Mouse (Mus musculus): ENCODE data around the gene Tmco4. TPM values are rescaled to one million over a fixed set of nuclear protein-coding genes. Genes with fewer than 3 reads are reported as not detected.

Gene Tmco4
- total RNA-seq, 2 experiments from 2014 or later = 0.19 to 1.4 TPM

DNA sequence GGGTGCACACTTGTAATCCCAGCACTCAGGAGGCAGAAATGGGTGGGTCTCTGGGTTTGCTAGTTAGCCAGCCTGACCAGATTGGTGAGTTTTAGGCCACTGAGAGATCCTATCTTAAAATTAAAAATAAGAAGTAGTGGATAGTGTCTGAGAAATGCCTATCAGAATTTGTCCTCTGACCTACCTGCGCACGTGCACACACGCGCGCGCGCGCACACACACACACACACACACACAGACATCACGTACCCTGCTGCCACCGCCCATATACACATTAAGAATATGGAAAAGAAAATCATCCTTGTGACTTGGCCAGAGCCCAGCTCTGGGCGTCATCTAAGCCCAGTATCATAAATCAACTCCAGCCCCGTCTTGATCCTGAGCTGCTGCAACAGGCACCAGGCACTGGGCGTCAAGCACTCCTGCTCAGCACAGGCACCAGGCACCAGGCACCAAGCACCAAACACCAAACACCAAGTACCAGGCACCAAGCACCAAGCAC lies 38.6 kb downstream of the Tmco4 start:
- ATAC-seq (replicated peaks; ENCODE audit: low FRiP score, poor library complexity, severe bottlenecking) = no peak

DNA sequence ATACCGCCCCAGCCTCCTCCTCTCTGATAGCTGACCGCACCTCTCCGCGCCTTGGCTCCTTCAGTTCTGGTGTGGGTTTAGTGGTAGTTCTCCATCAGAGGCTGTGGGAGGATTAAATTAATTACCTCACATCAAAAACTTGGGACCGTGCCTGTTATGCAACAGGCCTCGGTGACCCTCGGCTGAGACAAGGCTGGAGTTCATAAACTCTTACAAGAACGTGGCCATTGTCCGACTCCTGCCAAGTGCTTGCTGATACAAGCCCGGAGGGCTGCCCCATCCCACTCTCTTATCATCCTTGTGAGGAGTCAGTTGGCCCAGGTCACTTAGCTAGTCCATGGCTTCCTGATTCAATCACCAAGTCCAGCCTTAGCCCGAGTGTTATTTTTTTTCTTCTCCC lies 40.6 kb downstream of the Tmco4 start:
- no peak for ATAC-seq (replicated peaks; ENCODE audit: low FRiP score, poor library complexity, severe bottlenecking)

DNA sequence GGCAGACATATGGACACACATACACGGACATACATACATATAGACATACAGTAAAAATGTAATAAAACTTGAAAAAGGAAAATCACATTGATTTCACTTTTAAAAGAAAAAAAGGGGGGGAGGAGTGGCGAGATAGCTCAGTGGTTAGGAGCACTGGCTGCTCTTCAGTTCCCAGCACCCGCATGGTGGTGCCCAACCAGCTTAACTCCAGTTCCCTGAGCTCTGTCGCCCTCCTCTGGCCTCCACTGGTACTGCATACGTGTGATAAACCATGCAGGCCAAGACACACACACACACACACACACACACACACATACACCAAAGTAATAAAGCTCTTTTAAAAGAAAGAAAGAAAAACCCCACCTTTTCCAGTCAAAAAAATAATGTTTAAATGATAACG lies 42.1 kb downstream of the Tmco4 start:
- no peak for ATAC-seq (replicated peaks; ENCODE audit: low FRiP score, poor library complexity, severe bottlenecking)

DNA sequence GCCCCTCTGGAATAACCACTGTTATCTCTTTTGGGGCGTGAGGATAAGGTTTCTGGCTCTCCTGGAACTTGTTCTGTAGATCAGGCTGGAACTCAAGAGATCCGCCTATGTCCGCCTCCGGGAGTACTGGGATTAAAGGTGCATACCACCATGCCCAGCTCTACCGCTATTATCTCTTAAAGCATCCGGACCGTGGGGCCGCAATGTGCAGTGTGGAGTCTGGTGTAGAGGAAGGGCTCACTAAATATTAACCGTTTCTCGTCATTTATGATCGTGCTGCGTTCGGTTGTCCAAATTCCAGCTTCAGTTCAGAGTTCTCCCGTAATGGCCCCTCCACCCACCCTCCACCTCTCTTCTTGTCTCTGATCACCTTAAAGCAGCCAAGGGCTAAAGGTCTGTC lies 45.7 kb downstream of the Tmco4 start:
- no peak for ATAC-seq (replicated peaks; ENCODE audit: low FRiP score, poor library complexity, severe bottlenecking)

DNA sequence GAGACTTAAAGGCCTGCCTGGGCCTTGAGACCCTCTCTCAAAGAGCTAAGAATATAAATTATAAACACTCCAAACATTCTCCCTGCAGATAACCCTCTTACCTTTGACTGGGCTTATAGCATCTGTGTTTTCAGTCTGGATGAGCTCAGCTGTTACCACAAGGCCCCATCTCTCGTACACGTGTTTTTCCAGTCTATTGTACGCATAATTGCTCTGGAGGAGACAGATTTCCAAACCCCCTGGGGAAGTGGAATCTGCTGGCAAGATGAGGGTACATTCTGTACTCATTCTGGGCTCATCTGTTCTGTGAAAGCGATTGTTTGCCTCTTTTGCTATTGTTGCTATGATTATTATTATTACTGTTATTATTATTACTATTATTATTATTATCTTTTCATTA lies 46.3 kb downstream of the Tmco4 start:
- ATAC-seq (replicated peaks; ENCODE audit: low FRiP score, poor library complexity, severe bottlenecking) = no peak

DNA sequence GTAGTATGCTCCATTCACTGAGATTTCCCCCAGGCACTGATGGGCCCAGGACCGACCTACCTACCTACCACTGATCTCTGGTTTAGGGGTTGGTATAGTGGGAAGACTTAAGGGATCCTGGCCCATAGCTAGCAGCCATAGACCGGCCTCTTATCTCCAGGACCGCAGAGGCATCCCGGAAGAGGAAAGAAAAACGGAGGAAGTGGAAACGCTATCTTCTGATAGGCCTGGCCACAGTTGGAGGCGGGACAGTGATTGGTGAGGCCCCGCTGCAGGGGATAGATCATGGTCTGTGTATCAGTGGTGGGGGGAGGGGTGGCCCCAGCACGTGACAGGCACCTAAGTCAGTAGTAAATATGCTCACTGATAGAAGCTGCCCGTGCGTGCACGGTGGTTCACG lies 46.7 kb downstream of the Tmco4 start:
- ATAC-seq (replicated peaks; ENCODE audit: low FRiP score, poor library complexity, severe bottlenecking) = no peak

DNA sequence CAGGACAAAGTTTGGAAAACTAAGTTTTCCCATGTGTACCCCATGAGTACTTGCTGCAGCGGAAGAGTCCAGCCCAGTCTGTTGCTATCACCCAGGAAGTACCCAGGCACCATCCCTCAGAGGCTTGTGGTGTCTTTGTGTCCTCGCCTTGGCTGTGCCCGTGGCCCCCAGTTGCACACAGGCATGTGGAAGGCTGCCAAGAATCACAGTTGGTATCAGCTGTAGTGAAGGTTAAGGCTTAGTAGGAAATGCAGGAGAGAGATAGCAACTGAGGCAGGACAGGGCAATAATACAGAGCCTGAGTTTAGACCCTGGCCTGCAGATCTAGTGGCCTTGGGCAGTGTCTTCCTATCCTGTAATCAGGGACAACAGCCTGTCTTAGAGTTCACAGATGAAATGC lies 47.7 kb downstream of the Tmco4 start:
- ATAC-seq (replicated peaks; ENCODE audit: low FRiP score, poor library complexity, severe bottlenecking) = no peak

DNA sequence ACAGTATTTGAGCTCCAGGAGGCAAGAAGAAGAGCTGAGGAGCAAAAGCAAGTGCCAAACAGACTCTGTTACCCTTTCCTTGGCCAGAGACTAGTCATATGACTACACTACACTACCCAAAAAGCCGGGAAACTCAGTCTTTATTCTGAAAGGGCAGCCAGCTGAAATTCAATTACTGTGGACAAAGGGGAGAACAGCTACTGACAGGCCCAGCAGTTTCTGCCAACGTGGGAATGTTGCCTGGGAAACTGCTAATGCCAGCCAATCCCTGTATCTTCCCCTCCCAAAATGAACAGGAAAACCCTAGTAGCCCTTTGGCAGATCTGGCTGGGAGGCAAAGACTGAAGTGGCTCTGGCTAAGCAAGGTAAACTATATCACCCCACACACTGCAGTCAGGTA lies 51.7 kb downstream of the Tmco4 start:
- no peak for ATAC-seq (replicated peaks; ENCODE audit: low FRiP score, poor library complexity, severe bottlenecking)

DNA sequence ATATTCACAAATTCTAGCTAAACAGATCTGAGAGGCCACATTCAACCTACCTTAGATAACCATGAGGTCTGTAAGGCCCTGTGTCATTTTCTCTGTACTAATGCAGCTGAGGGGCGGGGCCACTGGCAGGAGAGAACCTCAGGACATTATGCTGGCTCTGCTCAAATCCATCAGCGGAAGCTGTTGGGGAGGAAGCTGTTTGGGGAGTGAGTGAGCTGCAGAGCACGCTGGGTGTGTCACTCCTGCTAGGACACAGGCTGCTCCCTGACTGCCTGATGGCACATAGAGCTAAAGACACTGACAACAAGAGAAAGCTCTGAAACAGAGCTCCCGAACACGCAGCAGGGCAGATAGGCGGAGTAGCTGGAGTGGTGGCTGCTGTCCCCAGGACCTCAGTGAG lies 58.0 kb downstream of the Tmco4 start:
- ATAC-seq (replicated peaks; ENCODE audit: low FRiP score, poor library complexity, severe bottlenecking) = no peak

DNA sequence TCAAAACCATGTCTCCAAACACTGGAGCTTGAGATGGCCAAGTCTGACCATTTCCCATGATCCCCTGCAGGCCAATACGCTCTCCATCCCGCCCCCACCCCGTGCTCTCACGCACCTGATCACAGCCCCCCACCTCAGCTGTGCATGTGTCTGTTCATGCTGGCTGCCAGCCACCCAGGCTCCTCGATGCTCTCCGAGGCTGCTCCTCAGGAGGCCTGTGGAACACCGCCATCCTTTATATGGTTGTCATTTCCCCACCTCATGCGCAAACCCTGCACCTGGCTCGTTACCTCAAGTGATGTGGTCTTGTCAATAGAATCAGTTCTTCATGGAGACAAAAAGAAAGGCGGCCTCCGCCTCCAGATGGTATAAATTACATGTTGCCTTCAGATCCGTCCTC lies 59.8 kb downstream of the Tmco4 start:
- ATAC-seq (replicated peaks; ENCODE audit: low FRiP score, poor library complexity, severe bottlenecking) = no peak

DNA sequence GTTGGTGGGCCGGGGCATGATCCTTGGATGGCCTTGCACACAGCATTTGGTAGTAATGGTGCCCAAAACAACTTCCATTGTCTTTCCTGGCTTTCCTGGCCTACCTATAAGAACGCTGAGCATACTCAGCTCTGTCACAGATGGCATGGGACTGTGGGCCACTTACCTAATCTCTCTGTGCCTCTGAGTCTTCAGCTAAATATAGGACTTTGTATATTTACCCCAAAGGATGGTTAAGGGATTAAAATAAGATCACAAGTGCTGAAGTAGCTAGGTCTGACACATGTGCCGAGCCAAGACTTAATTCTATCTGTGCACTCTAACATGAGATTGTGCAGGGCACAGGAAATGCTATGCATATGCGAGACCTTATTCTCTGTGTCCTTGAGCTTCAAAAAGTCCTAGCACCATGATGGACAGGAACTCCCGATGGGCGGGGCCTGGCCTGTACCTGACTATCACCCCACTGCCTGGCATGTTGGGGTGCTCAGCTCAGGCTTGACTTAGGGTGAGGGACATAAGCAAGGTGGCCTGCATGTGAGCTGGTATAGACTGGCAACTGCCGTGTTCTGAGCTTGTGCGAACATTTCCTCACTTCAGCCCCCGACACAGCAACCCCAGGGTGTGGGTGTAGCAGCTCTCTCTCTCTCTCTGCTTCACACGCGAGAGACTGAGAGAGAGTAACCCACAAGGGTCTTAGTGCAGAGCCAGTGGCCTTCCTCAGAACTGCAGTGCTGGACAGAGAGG lies 60.7 kb downstream of the Tmco4 start:
- ATAC-seq (replicated peaks; ENCODE audit: low FRiP score, poor library complexity, severe bottlenecking) = no peak

DNA sequence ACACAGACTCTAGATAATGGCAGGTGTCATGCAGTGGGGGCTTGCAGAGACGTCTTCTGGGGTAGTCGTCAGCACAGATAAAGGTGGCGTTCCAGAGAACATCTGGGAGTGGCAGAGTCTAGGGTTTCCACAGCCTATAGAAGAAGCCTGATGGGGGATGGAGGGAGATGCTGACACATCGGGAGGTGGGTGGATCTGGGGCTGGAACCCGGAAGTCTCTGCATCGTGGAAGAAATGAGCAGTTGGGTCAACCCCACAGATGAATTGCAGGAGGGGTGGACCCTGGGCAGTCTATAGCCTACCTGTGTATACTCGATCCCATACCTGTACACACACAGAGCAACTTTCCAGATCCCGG lies 61.3 kb downstream of the Tmco4 start:
- no peak for ATAC-seq (replicated peaks; ENCODE audit: low FRiP score, poor library complexity, severe bottlenecking)

DNA sequence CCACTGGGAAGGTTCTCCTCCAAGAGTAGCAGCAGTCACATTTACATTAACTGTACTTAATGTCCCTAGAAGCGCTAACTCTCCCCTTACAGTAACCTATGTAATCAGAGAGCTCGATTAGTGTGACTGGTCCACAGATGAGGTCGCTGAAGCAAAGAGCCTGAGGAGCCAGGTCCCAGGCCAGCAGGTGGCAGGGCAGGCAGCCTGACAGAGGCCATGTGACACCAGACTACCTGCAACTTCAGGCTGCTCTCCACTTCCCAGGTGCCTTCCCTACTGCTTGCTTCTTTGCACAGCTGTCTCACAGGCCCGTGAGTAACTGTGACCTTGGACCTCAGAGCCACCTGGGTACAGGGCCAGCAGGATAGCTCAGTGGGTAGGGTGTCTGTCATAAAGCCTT lies 61.9 kb downstream of the Tmco4 start:
- no peak for ATAC-seq (replicated peaks; ENCODE audit: low FRiP score, poor library complexity, severe bottlenecking)

DNA sequence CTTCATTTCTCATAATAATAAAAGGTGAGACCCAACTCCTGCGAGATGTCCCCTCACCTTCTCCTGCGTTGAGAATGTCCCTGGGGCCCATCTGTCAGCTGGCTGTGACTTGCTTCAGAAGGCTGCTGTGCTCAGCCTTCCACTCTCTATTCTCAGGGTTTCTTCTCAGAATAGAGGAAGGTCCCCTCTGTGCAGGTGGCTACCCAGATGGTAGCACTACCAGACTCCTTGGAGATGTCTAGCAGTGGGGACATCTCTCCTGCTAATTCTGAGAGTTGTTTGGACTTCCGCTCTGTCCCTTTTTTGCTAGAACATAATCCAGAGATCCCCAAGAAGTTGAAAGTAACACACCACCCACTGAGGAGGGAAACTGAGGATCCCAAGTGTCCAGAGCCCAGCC lies 62.3 kb downstream of the Tmco4 start:
- no peak for ATAC-seq (replicated peaks; ENCODE audit: low FRiP score, poor library complexity, severe bottlenecking)

DNA sequence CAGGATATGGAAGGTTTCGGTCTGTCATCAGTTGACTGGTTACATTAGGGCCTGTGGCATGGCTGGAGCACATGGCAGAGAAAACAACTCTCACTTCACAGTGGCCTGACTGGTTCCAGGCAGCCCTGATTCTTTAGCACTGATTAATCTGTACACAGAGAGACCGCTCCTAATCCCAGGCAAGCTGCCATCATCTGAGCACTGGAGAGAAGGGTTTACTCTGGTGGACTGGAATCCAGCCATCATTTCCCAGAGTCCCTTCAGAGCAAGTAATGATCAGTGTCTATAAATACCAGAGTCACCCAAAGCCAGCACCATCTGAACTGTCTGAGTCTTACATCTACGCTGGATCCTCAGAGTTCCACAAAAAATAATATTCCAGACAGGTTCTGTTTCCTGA lies 63.1 kb downstream of the Tmco4 start:
- no peak for ATAC-seq (replicated peaks; ENCODE audit: low FRiP score, poor library complexity, severe bottlenecking)

DNA sequence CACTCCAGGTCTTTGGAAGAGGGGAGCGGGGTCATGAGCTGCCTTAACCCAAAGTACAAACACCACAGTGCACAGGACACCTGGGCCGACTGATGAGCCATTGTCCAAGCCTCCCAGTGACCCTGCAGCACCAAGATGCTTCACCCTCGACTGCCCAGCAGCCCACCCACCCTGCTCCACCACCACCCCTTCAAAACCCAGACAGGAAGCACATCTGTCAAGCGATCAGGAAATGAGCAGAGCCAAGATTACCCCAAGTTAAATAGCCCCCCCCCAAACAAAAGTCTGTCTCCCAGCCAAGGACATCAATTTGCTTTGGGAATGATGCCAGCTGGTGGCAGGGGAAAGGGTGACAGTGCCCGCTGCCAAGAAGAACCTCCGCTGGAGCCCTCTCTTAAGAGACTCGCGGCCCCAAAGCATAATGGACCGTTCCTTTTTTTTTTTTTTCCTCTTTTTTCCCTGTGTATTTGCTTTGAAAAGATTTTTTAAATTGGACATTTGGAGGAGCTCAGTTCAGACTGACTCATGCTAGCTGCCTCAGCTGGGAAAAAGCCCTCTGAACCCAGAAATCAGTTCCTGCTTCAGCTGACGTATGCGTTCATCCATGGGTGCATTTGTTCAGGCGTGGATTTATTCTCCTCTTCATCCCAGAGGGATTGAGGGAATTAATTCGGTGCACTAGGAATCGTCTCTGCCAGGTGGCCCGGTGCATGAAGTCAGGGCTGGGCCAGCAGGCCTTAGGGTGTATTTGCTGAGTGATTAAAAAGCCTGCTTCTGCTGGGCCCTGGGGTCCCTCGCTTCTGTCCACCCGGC lies 65.3 kb downstream of the Tmco4 start:
- ATAC-seq (replicated peaks; ENCODE audit: low FRiP score, poor library complexity, severe bottlenecking) = no peak

DNA sequence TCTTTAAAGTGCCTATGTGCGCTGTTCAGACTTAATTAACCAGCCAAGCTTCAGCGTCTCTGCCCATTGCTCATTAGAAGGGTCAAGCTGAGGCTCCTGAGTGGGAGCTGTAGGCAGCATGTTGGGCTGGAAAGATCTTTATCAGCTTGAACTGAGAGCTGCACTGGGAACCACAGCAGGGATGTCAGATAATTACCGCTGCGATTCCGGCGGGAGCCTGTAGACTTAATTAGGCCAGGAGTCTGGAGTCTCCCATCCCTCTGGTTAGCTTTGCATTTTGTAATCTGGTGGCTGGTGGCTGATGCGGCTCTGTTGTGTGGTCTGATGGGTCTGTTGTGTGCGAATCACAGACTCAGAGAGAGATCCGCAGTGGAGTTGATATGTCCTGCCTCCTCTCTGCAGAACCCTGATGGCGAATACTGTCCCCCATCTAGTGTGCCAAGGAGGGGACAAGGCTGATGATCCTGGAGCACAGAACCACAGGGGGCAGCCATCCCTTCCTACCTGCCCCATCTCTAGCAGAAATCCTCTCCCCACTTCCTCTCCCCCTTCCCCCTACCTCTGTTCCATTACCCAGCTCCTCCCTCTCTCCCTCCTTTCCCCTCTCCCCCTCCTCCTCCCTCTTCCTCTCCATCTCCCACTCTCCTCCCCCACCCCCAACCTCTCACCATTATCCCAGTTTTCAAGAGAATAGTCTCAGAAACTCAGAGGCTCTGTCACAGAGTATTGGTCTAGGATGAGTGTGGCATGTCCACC lies 67.6 kb downstream of the Tmco4 start:
- no peak for ATAC-seq (replicated peaks; ENCODE audit: low FRiP score, poor library complexity, severe bottlenecking)

DNA sequence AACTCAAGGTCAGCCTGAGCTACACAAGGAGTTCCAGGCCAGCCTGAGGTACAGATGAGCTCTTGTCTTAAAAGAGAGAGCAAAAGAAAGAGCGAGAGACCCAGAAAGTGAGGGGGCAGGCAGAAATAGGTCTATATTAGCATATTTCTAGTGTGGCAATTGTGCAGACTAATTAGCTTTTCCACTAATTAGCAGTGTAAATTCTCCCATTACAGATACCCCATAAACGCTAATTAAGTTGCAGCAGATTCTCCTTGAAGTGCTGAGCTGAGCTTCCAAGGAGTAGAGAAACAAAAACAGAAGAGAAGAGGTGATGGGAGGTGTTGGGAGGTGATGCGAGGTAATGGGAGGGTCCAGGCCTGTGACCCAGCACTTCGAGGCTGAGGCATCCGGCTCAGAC lies 69.9 kb downstream of the Tmco4 start:
- no peak for ATAC-seq (replicated peaks; ENCODE audit: low FRiP score, poor library complexity, severe bottlenecking)

DNA sequence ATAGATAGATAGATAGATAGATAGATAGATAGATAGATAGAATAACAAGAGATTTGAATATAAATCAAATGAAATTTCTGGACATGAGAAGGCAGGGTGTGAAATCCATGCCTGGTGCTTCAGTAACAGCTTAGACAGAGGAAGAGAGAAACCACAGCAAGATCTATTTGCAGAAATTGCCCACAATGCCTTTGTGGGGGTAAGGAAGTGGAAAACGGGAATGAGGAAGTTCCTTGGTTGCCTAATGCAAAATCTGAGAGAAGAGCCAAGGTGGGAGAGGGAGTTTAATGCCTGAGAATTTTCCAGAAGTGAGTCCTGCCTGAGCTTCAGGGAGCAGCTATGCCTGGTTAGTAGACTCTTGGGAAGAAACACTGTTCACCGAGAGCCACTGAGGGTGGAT lies 70.9 kb downstream of the Tmco4 start:
- no peak for ATAC-seq (replicated peaks; ENCODE audit: low FRiP score, poor library complexity, severe bottlenecking)

DNA sequence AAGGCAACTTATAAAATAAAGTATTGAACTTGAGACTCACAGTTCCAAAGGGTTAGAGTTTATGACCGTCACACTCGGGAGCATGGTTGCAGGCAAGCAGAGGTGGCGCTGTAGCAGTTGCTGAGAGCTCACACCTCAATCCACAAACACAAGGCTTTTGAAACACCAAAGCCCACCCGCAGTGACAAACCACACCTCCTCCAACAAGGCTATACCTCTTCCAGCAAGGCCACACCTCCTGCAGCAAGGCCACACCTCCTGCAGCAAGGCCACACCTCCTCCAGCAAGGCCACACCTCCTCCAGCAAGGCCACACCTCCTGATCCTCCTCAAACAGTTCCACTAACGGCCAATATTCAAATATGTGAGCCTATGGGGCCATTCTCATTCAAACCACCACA lies 71.9 kb downstream of the Tmco4 start:
- ATAC-seq (replicated peaks; ENCODE audit: low FRiP score, poor library complexity, severe bottlenecking) = no peak

DNA sequence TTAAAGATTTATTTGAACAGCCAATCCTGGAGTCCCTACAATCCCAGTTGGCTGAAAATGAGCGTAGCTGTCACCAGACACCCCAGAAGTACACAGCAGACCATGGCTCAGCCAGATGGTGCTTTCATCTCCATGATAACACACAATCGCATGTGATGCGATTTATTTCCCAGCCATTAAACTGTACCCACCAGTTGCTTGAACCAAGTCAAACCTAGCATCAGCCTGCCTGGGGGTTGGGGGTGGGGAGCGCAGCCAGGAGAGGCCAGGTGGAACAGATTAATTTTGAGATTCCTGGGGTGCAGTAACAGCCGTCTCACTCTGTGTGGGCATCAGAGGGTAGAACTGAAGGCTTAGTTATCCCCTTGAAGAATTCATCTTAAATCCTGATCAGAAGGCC lies 73.7 kb downstream of the Tmco4 start:
- no peak for ATAC-seq (replicated peaks; ENCODE audit: low FRiP score, poor library complexity, severe bottlenecking)
